Mouse (Mus musculus): ENCODE results near the gene Dok3.

Gene Dok3

DNA sequence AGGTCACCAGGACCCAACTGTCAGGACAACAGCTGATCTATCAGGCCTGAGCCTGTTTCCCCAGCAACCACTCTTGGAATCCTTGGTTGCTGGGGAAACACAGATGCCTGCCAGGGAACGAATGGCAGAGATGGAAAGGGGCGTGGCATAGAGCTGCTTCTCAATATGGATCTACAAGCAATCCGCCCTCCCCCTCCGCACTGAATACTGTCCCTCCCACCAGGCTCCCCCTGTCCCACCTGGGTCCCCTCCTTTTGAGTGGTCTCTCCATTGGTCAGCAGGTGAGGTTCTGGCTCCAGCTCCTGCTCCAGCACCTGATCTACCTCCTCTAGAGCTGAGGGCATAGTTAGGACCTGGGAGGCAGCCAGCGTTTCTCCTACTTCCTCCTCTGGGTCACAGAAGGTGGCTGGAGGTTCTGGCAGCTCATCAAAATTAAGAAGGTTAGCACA is 54.5 kb downstream of the Dok3 start:
- DNase-seq, result peak; percentile 49 to 52

- no peak for DNase-seq
Observed at GRCm38 (mm10) chr13:55473961-55474360, 55.1 kb downstream of the Dok3 start.
